Mouse (Mus musculus): ENCODE results near the gene Btnl10.
"Not testable (repeated sequence)": the region's sequence is repeated elsewhere in the genome, so short reads cannot be mapped to it uniquely, and the experiment has no call there.

Btnl10 gene

GRCm38 (mm10) chr11:58930254-58930653, 12.5 kb downstream of the Btnl10 start:
- no peak for DNase-seq (ENCODE audit: low spot score in 2 of 2)

GRCm38 (mm10) chr11:58931576-58931975, 13.9 kb downstream of the Btnl10 start:
- DNase-seq (ENCODE audit: low spot score in 2 of 2) = no peak

GRCm38 (mm10) chr11:58937909-58938308, 20.2 kb downstream of the Btnl10 start:
- DNase-seq (ENCODE audit: low spot score in 2 of 2) = no peak

- peak; percentile 85 to 86 for DNase-seq (ENCODE audit: low spot score in 2 of 2)
These were observed 20.8 kb downstream of the Btnl10 start, which contains the start of gene Rnf187 for GRCm38 (mm10) chr11:58938322-58939087. Rnf187 (minus strand) TSS chr11:58938916.

GRCm38 (mm10) chr11:58939088-58939439, 21.4 kb downstream of the Btnl10 start:
- DNase-seq (ENCODE audit: low spot score in 2 of 2) = no peak

GRCm38 (mm10) chr11:58944136-58944535, 26.4 kb downstream of the Btnl10 start:
- DNase-seq (ENCODE audit: low spot score in 2 of 2) = no peak

GRCm38 (mm10) chr11:58947306-58947705, 29.6 kb downstream of the Btnl10 start:
- DNase-seq (ENCODE audit: low spot score in 2 of 2) = no peak

GRCm38 (mm10) chr11:58947798-58948528, 30.3 kb downstream of the Btnl10 start:
- peak in 1 of 2 experiments; percentile 48 for DNase-seq (ENCODE audit: low spot score in 2 of 2)

GRCm38 (mm10) chr11:58948542-58949479, 31.1 kb downstream of the Btnl10 start, which contains the start of gene Hist3h2ba:
Hist3h2ba (plus strand) TSS chr11:58948920.
- peak in 1 of 2 experiments; percentile 69 for DNase-seq (ENCODE audit: low spot score in 2 of 2)

- DNase-seq (ENCODE audit: low spot score in 2 of 2) = no peak
These were observed 32.0 kb downstream of the Btnl10 start for GRCm38 (mm10) chr11:58949480-58950431.

GRCm38 (mm10) chr11:58951210-58951609, 33.5 kb downstream of the Btnl10 start:
- DNase-seq (ENCODE audit: low spot score in 2 of 2) = no peak

- DNase-seq (ENCODE audit: low spot score in 2 of 2) = no peak
These were observed 35.9 kb downstream of the Btnl10 start for GRCm38 (mm10) chr11:58953351-58954169.

GRCm38 (mm10) chr11:58954170-58954419, 36.4 kb downstream of the Btnl10 start:
- not testable (repeated sequence) for DNase-seq (ENCODE audit: low spot score in 2 of 2)

- peak; percentile 77 for DNase-seq (ENCODE audit: low spot score in 2 of 2)
These were observed 36.9 kb downstream of the Btnl10 start, which contains the start of the genes Hist3h2a and Trim17 for GRCm38 (mm10) chr11:58954420-58955142. Hist3h2a (plus strand) TSS chr11:58954685. Trim17 (plus strand) TSS chr11:58954685.

GRCm38 (mm10) chr11:58955143-58955867, 37.6 kb downstream of the Btnl10 start:
- no peak for DNase-seq (ENCODE audit: low spot score in 2 of 2)

- no peak for DNase-seq (ENCODE audit: low spot score in 2 of 2)
These were observed 38.2 kb downstream of the Btnl10 start for GRCm38 (mm10) chr11:58955868-58956257.

- DNase-seq (ENCODE audit: low spot score in 2 of 2) = no peak
These were observed 39.7 kb downstream of the Btnl10 start for GRCm38 (mm10) chr11:58957226-58957914.

- DNase-seq (ENCODE audit: low spot score in 2 of 2) = no peak
These were observed 40.8 kb downstream of the Btnl10 start for GRCm38 (mm10) chr11:58958536-58958935.
